Mouse (Mus musculus): ENCODE measurements around the gene Tns2. TPM values are rescaled to one million over a fixed set of nuclear protein-coding genes. Genes with fewer than 3 reads are reported as not detected.

The Tns2 gene
- polyA plus RNA-seq, 1 experiment: 19.4 TPM

GRCm38 (mm10) chr15:102134709-102135108 is 34.5 kb downstream of the Tns2 start:
- no peak overlapping the region for H3K27ac ChIP-seq (ENCODE audit: insufficient read depth, low read length)
- H3K4me3 ChIP-seq (ENCODE audit: insufficient read depth, low read length): peak overlapping the region; percentile 97; the same call in 1 of the 2 replicates
- TF ChIP-seq CTCF (IDR thresholded peaks at IDR 0.05; ENCODE audit: extremely low read depth, insufficient read depth, low read length) (no peak), POLR2A (IDR thresholded peaks at IDR 0.05; ENCODE audit: extremely low read depth, insufficient read depth, low read length) (no peak)
- H3K4me1 ChIP-seq (ENCODE audit: control insufficient read depth, insufficient read depth, low read length): no peaks in the 10 kb centered on the region

GRCm38 (mm10) chr15:102135522-102136128 is 35.4 kb downstream of the Tns2 start:
- Histone ChIP-seq H3K4me1 (ENCODE audit: control insufficient read depth, insufficient read depth, low read length) (no peaks in the 10 kb centered on the region), H3K4me3 (ENCODE audit: insufficient read depth, low read length) (peak overlapping the region; percentile 97), H3K27ac (ENCODE audit: insufficient read depth, low read length) (no peak overlapping the region)
- TF ChIP-seq POLR2A (IDR thresholded peaks at IDR 0.05; ENCODE audit: extremely low read depth, insufficient read depth, low read length) (no peak), CTCF (IDR thresholded peaks at IDR 0.05; ENCODE audit: extremely low read depth, insufficient read depth, low read length) (no peak)

GRCm38 (mm10) chr15:102136129-102136758 is 36.0 kb downstream of the Tns2 start, which contains the start of gene Spryd3:
Gene Spryd3, minus strand, starts transcription at chr15:102136234.
- TF ChIP-seq POLR2A (IDR thresholded peaks at IDR 0.05; ENCODE audit: extremely low read depth, insufficient read depth, low read length) (0 out of 2 replicates have a peak, but pooled peaks have one; percentile 35), CTCF (IDR thresholded peaks at IDR 0.05; ENCODE audit: extremely low read depth, insufficient read depth, low read length) (no peak)
- Histone ChIP-seq H3K4me1 (ENCODE audit: control insufficient read depth, insufficient read depth, low read length) (no peaks in the 10 kb centered on the region), H3K27ac (ENCODE audit: insufficient read depth, low read length) (no peak within 1 kb of the TSS; the same call in 1 of the 2 replicates), H3K4me3 (ENCODE audit: insufficient read depth, low read length) (peak within 1 kb of the TSS; percentile 97)

GRCm38 (mm10) chr15:102141120-102141519 is 40.9 kb downstream of the Tns2 start:
- Histone ChIP-seq H3K27ac (ENCODE audit: insufficient read depth, low read length) (no peak overlapping the region), H3K4me1 (ENCODE audit: control insufficient read depth, insufficient read depth, low read length) (peaks cover 3% of the 10 kb centered on the region; the same call in 1 of the 2 replicates), H3K4me3 (ENCODE audit: insufficient read depth, low read length) (no peak overlapping the region)
- TF ChIP-seq CTCF (IDR thresholded peaks at IDR 0.05; ENCODE audit: extremely low read depth, insufficient read depth, low read length): no peak
- no peak for TF ChIP-seq POLR2A (IDR thresholded peaks at IDR 0.05; ENCODE audit: extremely low read depth, insufficient read depth, low read length)

DNA sequence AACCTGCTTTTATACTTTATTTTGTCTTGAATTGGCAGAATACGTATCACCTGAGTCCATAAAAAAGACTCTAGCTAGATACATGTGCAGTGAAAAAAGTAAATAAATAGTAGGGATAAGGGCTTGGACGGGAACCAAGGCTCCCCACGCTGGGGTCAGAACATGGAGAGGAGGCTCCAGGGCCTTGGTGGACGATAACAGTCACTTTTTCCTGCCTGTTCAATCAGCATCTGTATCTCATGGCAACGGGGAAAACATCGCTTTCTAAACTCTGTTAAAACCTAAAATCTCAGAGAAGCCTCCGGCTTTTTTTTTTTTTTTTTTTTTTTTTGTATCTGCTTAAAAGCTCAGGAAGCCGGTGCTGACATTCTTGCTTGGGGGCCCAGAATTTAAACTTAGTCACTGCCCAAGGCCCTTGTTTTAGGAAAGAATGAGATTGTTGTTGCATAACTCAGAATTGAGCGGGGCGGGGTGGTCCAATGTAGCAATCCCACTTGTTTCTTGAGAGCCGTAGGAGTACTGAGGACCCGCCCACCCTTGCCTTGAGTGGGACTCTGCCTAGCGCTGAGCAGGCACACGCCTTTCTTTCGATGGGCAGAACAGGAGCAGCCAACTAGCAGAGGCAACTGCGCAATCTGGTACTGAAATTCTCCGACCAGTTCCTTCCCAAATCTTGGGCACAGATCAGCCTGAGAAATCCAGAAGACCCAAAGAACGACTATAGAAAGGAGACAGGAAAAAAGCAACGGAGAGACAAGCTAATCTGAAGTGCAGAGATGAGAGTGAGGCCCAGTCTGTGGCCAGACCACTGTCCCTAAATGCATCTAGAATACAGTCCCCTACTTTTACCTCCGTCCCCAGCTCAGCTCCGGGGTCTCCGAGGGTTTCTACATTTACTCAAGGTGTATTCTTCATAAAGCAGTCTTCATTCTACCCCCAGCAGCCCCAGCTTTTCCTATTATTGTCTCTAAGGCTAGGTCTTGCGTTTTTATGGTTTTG is 43.0 kb downstream of the Tns2 start:
- Histone ChIP-seq H3K4me1 (ENCODE audit: control insufficient read depth, insufficient read depth, low read length) (peaks cover 3% of the 10 kb centered on the region; the same call in 1 of the 2 replicates), H3K27ac (ENCODE audit: insufficient read depth, low read length) (no peak overlapping the region), H3K4me3 (ENCODE audit: insufficient read depth, low read length) (peak overlapping the region; percentile 47; the same call in 1 of the 2 replicates)
- TF ChIP-seq POLR2A (IDR thresholded peaks at IDR 0.05; ENCODE audit: extremely low read depth, insufficient read depth, low read length) (0 out of 2 replicates have a peak, but pooled peaks have one; percentile 37), CTCF (IDR thresholded peaks at IDR 0.05; ENCODE audit: extremely low read depth, insufficient read depth, low read length) (no peak)

DNA sequence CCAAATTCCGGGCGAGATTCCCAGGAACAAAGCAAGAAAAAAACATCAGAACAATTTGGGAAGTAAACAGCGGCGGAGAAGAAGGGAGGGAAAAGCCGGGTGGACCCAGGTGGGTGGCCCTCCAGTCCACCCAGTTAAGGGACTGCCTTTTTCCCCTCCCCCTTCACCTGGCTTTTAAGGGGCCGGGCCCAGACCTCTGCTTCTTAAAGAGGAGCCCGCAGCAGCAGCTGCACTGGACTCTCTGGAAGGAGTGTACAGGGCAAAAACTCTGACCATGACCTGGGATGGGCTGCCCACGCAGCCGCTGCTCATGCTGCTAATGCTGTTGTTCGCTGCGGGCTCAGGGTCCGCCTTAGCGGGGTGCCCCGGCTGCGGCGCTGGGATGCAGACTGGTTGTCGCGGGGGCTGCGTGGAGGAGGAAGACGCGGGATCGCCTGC is 44.1 kb downstream of the Tns2 start, which contains the start of gene Igfbp6:
TSS of gene Igfbp6 (plus strand) at position 89 of the 438 bp plus-strand sequence.
- Histone ChIP-seq H3K4me3 (ENCODE audit: insufficient read depth, low read length) (peak within 1 kb of the TSS; percentile 47), H3K27ac (ENCODE audit: insufficient read depth, low read length) (peak within 1 kb of the TSS; percentile 68), H3K4me1 (ENCODE audit: control insufficient read depth, insufficient read depth, low read length) (peaks cover 3% of the 10 kb centered on the region; the same call in 1 of the 2 replicates)
- TF ChIP-seq CTCF (IDR thresholded peaks at IDR 0.05; ENCODE audit: extremely low read depth, insufficient read depth, low read length): no peak
- no peak for TF ChIP-seq POLR2A (IDR thresholded peaks at IDR 0.05; ENCODE audit: extremely low read depth, insufficient read depth, low read length)

DNA sequence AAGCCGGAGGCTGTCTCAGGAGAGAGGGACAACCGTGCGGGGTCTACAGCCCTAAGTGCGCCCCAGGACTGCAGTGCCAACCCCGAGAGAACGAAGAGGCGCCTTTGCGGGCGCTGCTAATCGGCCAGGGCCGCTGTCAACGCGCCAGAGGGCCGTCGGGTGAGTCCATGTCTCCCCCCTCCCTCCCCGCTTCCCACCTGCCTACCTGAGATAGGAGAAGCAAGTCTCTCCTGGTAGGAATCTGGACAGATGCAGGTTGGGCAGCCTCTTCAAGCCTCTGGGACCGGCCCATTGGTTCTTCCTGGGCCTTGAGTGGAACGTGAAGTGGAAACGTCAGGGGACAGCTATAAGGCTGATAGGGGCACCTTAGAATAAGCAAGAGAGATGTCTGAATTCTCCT is 44.5 kb downstream of the Tns2 start:
- H3K27ac ChIP-seq (ENCODE audit: insufficient read depth, low read length): peak overlapping the region; percentile 68
- TF ChIP-seq POLR2A (IDR thresholded peaks at IDR 0.05; ENCODE audit: extremely low read depth, insufficient read depth, low read length): no peak
- no peak for TF ChIP-seq CTCF (IDR thresholded peaks at IDR 0.05; ENCODE audit: extremely low read depth, insufficient read depth, low read length)
- peaks cover 3% of the 10 kb centered on the region; the same call in 1 of the 2 replicates for H3K4me1 ChIP-seq (ENCODE audit: control insufficient read depth, insufficient read depth, low read length)
- H3K4me3 ChIP-seq (ENCODE audit: insufficient read depth, low read length): peak overlapping the region; percentile 47

DNA sequence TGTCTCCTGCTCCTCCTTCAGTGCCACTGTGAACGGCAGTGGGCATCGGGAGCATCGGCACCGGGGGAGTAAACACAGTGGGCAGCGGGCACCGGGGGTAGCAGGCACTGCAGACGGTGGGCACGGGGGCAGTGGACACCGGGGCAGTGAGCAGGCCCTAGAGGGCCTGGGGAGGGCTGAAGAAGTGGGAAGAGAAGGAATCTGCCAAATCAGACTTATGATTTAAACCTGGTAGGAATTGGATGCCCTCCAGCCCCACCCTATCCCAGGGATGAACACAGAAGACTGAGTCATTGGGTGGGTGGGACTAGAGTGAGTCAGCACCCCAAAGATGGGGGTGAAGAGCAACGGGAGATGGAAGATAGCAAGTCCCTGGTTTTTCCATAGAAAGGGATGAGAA is 45.1 kb downstream of the Tns2 start:
- TF ChIP-seq POLR2A (IDR thresholded peaks at IDR 0.05; ENCODE audit: extremely low read depth, insufficient read depth, low read length): peak; percentile 39
- TF ChIP-seq CTCF (IDR thresholded peaks at IDR 0.05; ENCODE audit: extremely low read depth, insufficient read depth, low read length): no peak
- Histone ChIP-seq H3K27ac (ENCODE audit: insufficient read depth, low read length) (peak overlapping the region; percentile 68), H3K4me1 (ENCODE audit: control insufficient read depth, insufficient read depth, low read length) (peaks cover 3% of the 10 kb centered on the region; the same call in 1 of the 2 replicates), H3K4me3 (ENCODE audit: insufficient read depth, low read length) (peak overlapping the region; percentile 47)

- peaks cover 3% of the 10 kb centered on the region; the same call in 1 of the 2 replicates for H3K4me1 ChIP-seq (ENCODE audit: control insufficient read depth, insufficient read depth, low read length)
- H3K4me3 ChIP-seq (ENCODE audit: insufficient read depth, low read length): peak overlapping the region; percentile 47
- no peak overlapping the region for H3K27ac ChIP-seq (ENCODE audit: insufficient read depth, low read length)
- TF ChIP-seq CTCF (IDR thresholded peaks at IDR 0.05; ENCODE audit: extremely low read depth, insufficient read depth, low read length) (no peak), POLR2A (IDR thresholded peaks at IDR 0.05; ENCODE audit: extremely low read depth, insufficient read depth, low read length) (no peak)
These were observed 45.9 kb downstream of the Tns2 start for GRCm38 (mm10) chr15:102146089-102146488.
